11 mouse cellular contexts compared by ENCODE assay signal in genomic region chr8:87468416-87468957, GRCm38 (mm10). TPM values are rescaled to one million over a fixed set of nuclear protein-coding genes. Genes with fewer than 3 reads are reported as not detected.
A peak's percentile ranks its signal among the peaks of the same experiment; 100 is the strongest.
DNase-seq lines count a peak whose midpoint lies in the region; ATAC-seq and TF ChIP-seq lines count a peak whose summit lies in the region.
"Had no signal": no experiment of that assay in that cellular context is flagged by ENCODE, and none has a peak within 500 bp of the region (broad histone marks: within the 10 kb centered on the region; RNA-seq: fewer than 3 reads in every experiment).

No protein-coding gene starts in this region.

- WGBS in forebrain, postnatal 0 days, result 2% methylated on average over 23 of the region's 23 CpGs
- whole genome bisulfite sequencing in midbrain, embryonic 10.5 days, result under 1% methylated on average over 23 of the region's 23 CpGs

- H3K4me1 ChIP-seq in ES-E14 (ENCODE audit: control insufficient read depth in 2 of 2, insufficient read depth in 2 of 2, low read length in 2 of 2, poor library complexity in 1 of 2), result peaks cover 0 to 4% of the 10 kb centered on the region in 2 experiments; a peak in 3 of 4 replicates
- peaks cover 11% of the 10 kb centered on the region; the same call in 1 of the 2 replicates for H3K4me1 ChIP-seq in forebrain, postnatal 0 days (ENCODE audit: insufficient read depth)
- peaks cover 51% of the 10 kb centered on the region for H3K4me1 ChIP-seq in midbrain, embryonic 10.5 days

- peaks cover 51% of the 10 kb centered on the region for H3K27me3 ChIP-seq in forebrain, postnatal 0 days (ENCODE audit: insufficient read depth, low read length)
- peaks cover 96% of the 10 kb centered on the region for H3K27me3 ChIP-seq in midbrain, embryonic 10.5 days (ENCODE audit: low read depth, poor library complexity, severe bottlenecking)

- no peaks in the 10 kb centered on the region for H3K36me3 ChIP-seq in ES-E14 (ENCODE audit: control insufficient read depth, insufficient read depth, low read length, poor library complexity, severe bottlenecking)
- H3K36me3 ChIP-seq in forebrain, postnatal 0 days (ENCODE audit: insufficient read depth), result no peaks in the 10 kb centered on the region
- H3K36me3 ChIP-seq in midbrain, embryonic 10.5 days, result no peaks in the 10 kb centered on the region

- H3K9ac ChIP-seq in ES-E14 (ENCODE audit: insufficient read depth, low read depth, low read length, poor library complexity, severe bottlenecking), result no peak overlapping the region
- H3K9ac ChIP-seq in forebrain, postnatal 0 days, result no peak overlapping the region

- intact Hi-C loops in heart, postnatal 25 days (cut with DNase I), result no loop called here
- intact Hi-C loops in left cerebral cortex, postnatal 36 days (cut with DNase I), result no loop called here

- DNase-seq in heart, adult 11 months, result peak; percentile 63
- DNase-seq in heart, postnatal 25 days (ENCODE audit: low spot score), result no peak
- DNase-seq in ES-E14 (ENCODE audit: low read depth, low spot score) (no peak), adipocyte (ENCODE audit: low spot score) (no peak)
- no peak for DNase-seq in forebrain, postnatal 0 days
- no peak for DNase-seq in midbrain, embryonic 10.5 days (ENCODE audit: low spot score)
- no peak for DNase-seq in left cerebral cortex, postnatal 36 days (ENCODE audit: low spot score in 2 of 2)
- no peak for DNase-seq in frontal cortex, postnatal 25 days (ENCODE audit: low spot score in 2 of 2)
- DNase-seq: adrenal gland, postnatal 25 days had no signal

- no peak for ATAC-seq in forebrain, postnatal 0 days

- H3K4me3 ChIP-seq in ES-E14 (ENCODE audit: insufficient read depth in 1 of 2, low read depth in 1 of 2, low read length in 2 of 2, poor library complexity in 1 of 2, severe bottlenecking in 1 of 2), result peak overlapping the region; percentile 7 to 9; a peak in 2 of 4 replicates
- H3K4me3 ChIP-seq in forebrain, postnatal 0 days (ENCODE audit: low read depth, low read length), result 0 out of 2 replicates have a peak overlapping the region, but pooled peaks have one; percentile 12
- H3K4me3 ChIP-seq in midbrain, embryonic 10.5 days, result peak overlapping the region; percentile 72
- H3K4me3 ChIP-seq: erythroblast, embryonic 14.5 days had no signal

- 0 out of 2 replicates have a peak overlapping the region, but pooled peaks have one; percentile 90 for H3K4me2 ChIP-seq in forebrain, postnatal 0 days (ENCODE audit: low read depth)

- H3K9me3 ChIP-seq in ES-E14 (ENCODE audit: control insufficient read depth, insufficient read depth, low read depth, low read length), result no peaks in the 10 kb centered on the region
- H3K9me3 ChIP-seq in forebrain, postnatal 0 days (ENCODE audit: low read length), result no peaks in the 10 kb centered on the region
- no peaks in the 10 kb centered on the region for H3K9me3 ChIP-seq in midbrain, embryonic 10.5 days (replicated peaks)

- in situ Hi-C loops in ES-E14 (cut with MboI; ENCODE audit: low sequenced_read_pairs in 2 of 2, unreplicated experiment in 2 of 2), result no loop called here

- no peak overlapping the region for H3K27ac ChIP-seq in ES-E14 (ENCODE audit: insufficient read depth, low read depth, low read length, poor library complexity, severe bottlenecking)
- no peak overlapping the region for H3K27ac ChIP-seq in forebrain, postnatal 0 days (ENCODE audit: low read depth, low read length)
- H3K27ac ChIP-seq in midbrain, embryonic 10.5 days (replicated peaks), result no peak overlapping the region

- TF ChIP-seq CTCF in forebrain, postnatal 0 days (IDR thresholded peaks at IDR 0.05; ENCODE audit: low read depth), result no peak

TF ChIP-seq in ES-E14, 5 proteins besides CTCF, POLR2A, EP300 and RAD21:
- TF ChIP-seq HCFC1 (IDR thresholded peaks at IDR 0.05; ENCODE audit: borderline replicate concordance, insufficient read depth, low read length) (no peak), MAFK (IDR thresholded peaks at IDR 0.05; ENCODE audit: insufficient read depth, low read depth, low read length) (no peak), CHD2 (IDR thresholded peaks at IDR 0.05; ENCODE audit: low read depth, low read length) (no peak), ZC3H11A (IDR thresholded peaks at IDR 0.05; ENCODE audit: borderline replicate concordance, low read depth, low read length) (no peak), ZNF384 (IDR thresholded peaks at IDR 0.05; ENCODE audit: low read depth, low read length) (no peak)

RNA-seq across cellular contexts. Expression of gene Cbln1, which starts 3.9 kb away (rescaled TPM):
- under 1 TPM; 0.52 to 0.87 TPM for total RNA-seq in heart, postnatal 25 days (2021)
- 3.6 and 5.2 TPM in 2 replicates for total RNA-seq in ES-E14 (2012; rRNA removed)
- 52.2 and 63.2 TPM in 2 replicates for total RNA-seq in forebrain, postnatal 0 days (2014; rRNA removed)
- 10.4 and 14.7 TPM in 2 replicates for polyA plus RNA-seq in forebrain, postnatal 0 days (2015; fragmentation: Nextera tagmentation; extraction: Ambion mirVana)
- 2.7 and 3.3 TPM in 2 replicates for polyA plus RNA-seq in midbrain, embryonic 10.5 days (2016; fragmentation: Nextera tagmentation; extraction: Ambion mirVana)
- 10 to 100 TPM in 1 of 2 experiments, 1 to 10 TPM in 1; 9.1 to 15.9 TPM for total RNA-seq in left cerebral cortex, postnatal 36 days (2021)
- total RNA-seq: megakaryocyte progenitor cell, adult 5-6 weeks had no signal
- polyA plus RNA-seq: erythroblast, embryonic 14.5 days had no signal

Comparison
In these comparisons a context has a peak if more than half of its experiments do, and no peak if none do; other contexts are left out.
1. H3K4me3 ChIP-seq: peak in every context shown above with its lines; median percentile 72 in midbrain, embryonic 10.5 days; 12 in forebrain, postnatal 0 days; 8 in ES-E14.